Mouse (Mus musculus) myocyte (in vitro differentiated cells): ENCODE data around the gene Tanc1.

Source experiments
- POLR2A ChIP-seq: IDR thresholded peaks from one replicate; pipeline ENCODE4 v1.6.1; 2011; ENCODE audit warnings: low read depth, mild to moderate bottlenecking, control low read depth, moderate library complexity; ENCODE audit not compliant: insufficient read length
- USF1 ChIP-seq: IDR thresholded peaks from one replicate; pipeline ENCODE4 v1.6.1; 2011; ENCODE audit warnings: low read depth, mild to moderate bottlenecking, control low read depth, moderate library complexity

- TF ChIP-seq POLR2A (no peak), USF1 (no peak)
Measured at GRCm38 (mm10) chr2:59698635-59699300, 86.9 kb downstream of the Tanc1 start.
